Mouse (Mus musculus) cerebellum, adult 2 months (tissue): ENCODE results near the gene Apol6.

Source experiments
- CTCF ChIP-seq: fragments of 200-500 bp; IDR thresholded peaks from 2 replicates; pipeline ENCODE4 v1.5.1; 2011; ENCODE audit warnings: low read depth, mild to moderate bottlenecking, control low read depth, low read length, moderate library complexity, borderline replicate concordance; ENCODE audit not compliant: insufficient read depth
- POLR2A ChIP-seq: fragments of 200-500 bp; IDR thresholded peaks from 2 replicates; pipeline ENCODE4 v1.6.1; 2011; ENCODE audit warnings: low read length, control low read depth, borderline replicate concordance; ENCODE audit not compliant: insufficient read depth

GRCm38 (mm10) chr15:77052176-77052575 lies 7.6 kb downstream of the Apol6 start:
- TF ChIP-seq CTCF = no peak
- no peak for TF ChIP-seq POLR2A
